Mouse (Mus musculus): ENCODE results near the gene Clk3.

Gene Clk3

GRCm38 (mm10) chr9:57722371-57722770 lies 43.3 kb downstream of the Clk3 start:
- peak; percentile 76 for DNase-seq

GRCm38 (mm10) chr9:57720736-57721135 lies 44.9 kb downstream of the Clk3 start:
- peak; percentile 70 for DNase-seq

GRCm38 (mm10) chr9:57718408-57718807 lies 47.3 kb downstream of the Clk3 start:
- peak; percentile 64 for DNase-seq

- peak; percentile 25 for DNase-seq
Measured at GRCm38 (mm10) chr9:57712194-57712593, 53.5 kb downstream of the Clk3 start.

GRCm38 (mm10) chr9:57710214-57710613 lies 55.4 kb downstream of the Clk3 start:
- peak; percentile 66 for DNase-seq

GRCm38 (mm10) chr9:57708720-57709274 lies 56.9 kb downstream of the Clk3 start:
- DNase-seq: peak; percentile 95

- peak; percentile 99 for DNase-seq
Measured at GRCm38 (mm10) chr9:57708068-57708719, 57.5 kb downstream of the Clk3 start, which contains the start of gene Edc3. Gene Edc3 (plus strand): TSS chr9:57708540.

GRCm38 (mm10) chr9:57706496-57706895 lies 59.2 kb downstream of the Clk3 start:
- no peak for DNase-seq

Measured in heart, adult 11 months (tissue).